Mouse (Mus musculus): Measurements from ENCODE around the gene Col4a1. TPM values are rescaled to one million over a fixed set of nuclear protein-coding genes. Genes with fewer than 3 reads are reported as not detected.
A peak's percentile ranks its signal among the peaks of the same experiment; 100 is the strongest.

The Col4a1 gene
- total RNA-seq, 2 experiments from 2014 or later, result 142 TPM

- no peak for DNase-seq
- intact Hi-C loops (cut with DNase I), result loop anchor here (5.0 kb wide), 2 partner anchors 62 to 142 kb away; partner anchors contain the start of genes Col4a1 and Col4a2
Measured at GRCm38 (mm10) chr8:11250149-11250548, 62.5 kb downstream of the Col4a1 start.

DNA sequence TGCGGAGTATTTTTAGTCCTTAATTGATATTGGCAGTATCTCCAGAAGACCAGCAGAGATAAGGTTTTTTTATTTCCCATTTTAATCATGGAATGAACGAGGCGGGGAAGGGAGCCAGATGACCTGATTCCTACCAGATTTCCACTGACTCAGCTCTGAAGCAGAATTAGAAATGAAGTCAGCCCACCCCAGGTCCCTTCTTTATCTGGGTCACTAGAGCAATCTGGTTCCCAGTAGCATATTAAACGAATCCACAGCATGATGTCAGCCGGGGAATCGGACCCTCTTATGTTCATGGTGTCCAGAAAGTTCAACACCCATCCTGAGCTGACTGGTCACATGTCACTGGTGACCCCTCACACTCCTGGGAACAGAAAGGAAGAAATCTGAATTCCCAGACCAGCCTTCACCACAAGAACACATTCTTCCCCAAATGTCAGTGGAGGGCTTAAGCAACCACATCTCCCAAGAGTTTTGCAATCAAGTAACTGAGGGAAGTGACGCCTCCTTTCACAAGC is 63.0 kb downstream of the Col4a1 start:
- no peak for DNase-seq
- intact Hi-C loops (cut with DNase I), result loop anchor here (5.0 kb wide), 3 partner anchors 63 to 233 kb away; partner anchors contain the start of genes Col4a1 and Col4a2

GRCm38 (mm10) chr8:11248712-11249111 is 63.9 kb downstream of the Col4a1 start:
- intact Hi-C loops (cut with DNase I), result loop anchor here (5.0 kb wide), 1 partner anchor 234 kb away; no protein-coding TSS in a partner anchor
- no peak for DNase-seq

GRCm38 (mm10) chr8:11241488-11241887 is 71.1 kb downstream of the Col4a1 start:
- no peak for DNase-seq
- intact Hi-C loops (cut with DNase I), result no loop called here

DNA sequence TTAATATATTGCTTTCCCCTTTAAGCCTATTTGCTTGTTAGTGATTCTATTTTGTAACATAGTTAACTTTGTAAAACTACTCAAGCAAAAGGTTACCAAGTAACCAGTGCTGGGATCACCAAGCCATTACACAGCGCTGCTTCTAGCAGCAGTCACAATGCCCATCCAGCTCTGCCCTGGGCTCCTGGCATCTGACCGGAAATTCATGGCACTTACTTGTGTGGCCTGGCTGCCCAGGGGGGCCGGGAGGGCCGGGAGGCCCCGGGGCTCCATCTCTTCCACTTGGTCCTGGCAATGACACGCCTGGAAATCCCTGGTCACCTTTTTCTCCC is 77.8 kb downstream of the Col4a1 start:
- DNase-seq, result no peak
- intact Hi-C loops (cut with DNase I), result no loop called here

- DNase-seq, result no peak
- intact Hi-C loops (cut with DNase I), result no loop called here
Measured at GRCm38 (mm10) chr8:11234151-11234878, 78.3 kb downstream of the Col4a1 start.

DNA sequence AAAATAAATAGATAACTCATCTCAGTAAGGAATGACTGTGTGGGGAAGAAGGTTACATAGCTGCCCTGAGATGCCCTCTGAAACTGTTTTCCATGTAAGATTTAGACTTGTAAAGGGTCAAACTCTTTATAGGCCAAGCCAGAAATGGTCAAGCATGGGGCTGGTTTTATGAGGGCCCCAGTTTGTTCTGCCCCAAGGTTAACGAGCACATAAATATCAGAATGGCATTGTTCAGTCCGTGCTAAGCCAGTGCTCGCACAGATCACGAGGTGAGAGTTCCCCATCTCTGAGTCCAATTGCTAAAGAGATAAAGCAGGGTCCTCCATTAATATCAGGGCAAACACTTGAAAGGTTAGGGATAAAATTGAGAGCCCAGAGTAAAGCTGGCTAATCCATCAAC is 79.6 kb downstream of the Col4a1 start:
- intact Hi-C loops (cut with DNase I), result no loop called here
- DNase-seq, result no peak

DNA sequence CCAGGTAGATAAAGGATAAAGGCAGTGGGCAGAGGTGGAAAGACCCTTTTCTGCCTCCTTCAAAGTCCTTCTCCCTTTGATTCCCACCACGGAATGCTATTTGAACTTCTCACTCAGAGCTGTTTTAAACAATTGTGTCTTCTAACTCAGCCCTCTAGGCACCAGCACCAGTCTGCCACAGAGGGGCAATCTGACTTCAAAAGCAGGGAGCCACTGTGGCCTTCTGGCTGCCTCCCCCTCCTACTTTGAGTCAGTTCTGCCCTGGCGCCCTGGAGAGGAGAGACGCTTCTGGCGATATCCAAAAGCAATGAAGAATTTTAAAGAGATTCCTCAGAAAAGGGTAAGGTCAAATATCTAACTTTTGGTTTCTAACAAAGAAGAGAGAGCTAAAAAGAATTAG is 82.3 kb downstream of the Col4a1 start:
- intact Hi-C loops (cut with DNase I), result no loop called here
- DNase-seq, result no peak

GRCm38 (mm10) chr8:11227421-11227820 is 85.2 kb downstream of the Col4a1 start:
- intact Hi-C loops (cut with DNase I), result no loop called here
- DNase-seq, result no peak

DNA sequence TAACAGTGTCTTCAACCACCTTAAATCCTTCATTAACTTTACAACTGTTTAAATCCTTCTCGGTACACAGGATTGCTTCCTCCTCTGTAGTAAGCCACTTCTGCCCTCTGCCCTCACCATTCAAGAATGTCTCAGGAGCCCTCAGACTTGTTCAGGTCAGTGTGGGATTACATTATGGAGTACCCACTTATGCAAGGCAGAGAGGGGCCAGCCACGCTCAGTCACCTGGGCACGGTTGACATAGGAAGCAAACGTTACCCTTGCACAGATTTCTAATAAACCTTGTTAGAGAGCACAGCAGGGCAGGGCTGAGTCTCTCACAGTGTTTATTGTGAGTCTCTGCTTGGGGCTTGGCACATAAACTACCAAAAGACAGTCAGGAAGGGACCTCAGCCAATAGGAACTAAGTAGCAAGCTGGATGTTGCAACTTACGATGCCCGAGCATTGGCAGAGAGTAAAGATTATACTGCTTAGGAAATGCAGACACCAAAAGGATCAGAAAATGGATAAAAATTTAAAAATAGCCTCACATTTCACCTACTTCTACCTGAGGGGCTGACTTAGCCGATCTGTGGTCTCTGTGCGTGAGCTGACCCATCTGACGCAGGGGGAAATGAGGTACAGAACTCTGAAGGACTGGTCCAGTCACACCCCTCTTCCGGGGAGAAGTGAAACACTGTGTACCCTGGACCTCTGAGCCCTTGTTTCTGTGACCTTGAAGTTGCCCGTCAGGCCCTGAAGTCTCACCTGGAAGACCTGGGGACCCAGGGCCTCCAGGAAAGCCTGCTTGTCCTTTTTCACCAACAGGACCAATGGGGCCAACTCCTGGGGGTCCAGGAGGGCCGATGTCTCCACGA is 86.8 kb downstream of the Col4a1 start:
- intact Hi-C loops (cut with DNase I), result no loop called here
- no peak for DNase-seq

DNA sequence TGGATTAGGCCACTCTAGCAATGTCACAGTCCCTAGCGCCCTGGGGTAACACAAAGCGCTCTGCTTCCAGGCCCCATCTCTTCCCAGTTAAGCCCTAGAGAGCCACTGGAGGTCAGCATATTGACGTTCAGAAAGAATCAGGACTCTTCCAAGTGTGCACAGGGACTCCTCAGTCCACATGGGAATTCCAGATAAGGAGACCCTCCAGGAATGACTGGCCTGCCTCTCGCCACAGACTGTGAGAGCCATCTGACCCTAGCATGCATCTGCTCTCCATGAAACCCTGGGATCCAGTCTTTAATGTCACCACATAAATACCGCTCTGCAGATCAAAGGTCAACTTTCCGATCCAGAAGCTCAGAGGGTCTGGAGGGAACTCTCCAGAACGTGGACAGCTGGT is 88.4 kb downstream of the Col4a1 start:
- no peak for DNase-seq
- intact Hi-C loops (cut with DNase I), result no loop called here

- no peak for DNase-seq
- intact Hi-C loops (cut with DNase I), result no loop called here
Measured at GRCm38 (mm10) chr8:11221353-11221752, 91.3 kb downstream of the Col4a1 start.

DNA sequence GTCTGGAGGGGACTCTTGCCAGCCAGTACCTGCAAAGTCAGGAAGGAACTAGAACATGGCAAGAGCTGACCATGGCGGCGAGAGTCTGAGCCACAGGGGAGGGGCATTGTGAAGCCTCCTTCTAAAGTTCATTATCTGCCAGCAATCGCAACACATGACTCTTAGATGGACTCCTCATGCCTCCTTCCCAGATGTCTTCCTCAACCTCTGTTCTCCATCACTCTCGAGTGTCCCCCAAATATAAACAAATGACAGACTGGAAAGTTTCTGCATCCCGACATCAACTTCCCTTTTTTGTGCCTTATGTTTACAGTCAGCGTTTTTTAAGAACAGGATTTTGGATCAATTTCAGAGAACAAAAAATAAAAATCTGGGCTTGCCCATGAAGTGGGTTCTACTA is 93.3 kb downstream of the Col4a1 start:
- DNase-seq, result no peak
- intact Hi-C loops (cut with DNase I), result no loop called here

DNA sequence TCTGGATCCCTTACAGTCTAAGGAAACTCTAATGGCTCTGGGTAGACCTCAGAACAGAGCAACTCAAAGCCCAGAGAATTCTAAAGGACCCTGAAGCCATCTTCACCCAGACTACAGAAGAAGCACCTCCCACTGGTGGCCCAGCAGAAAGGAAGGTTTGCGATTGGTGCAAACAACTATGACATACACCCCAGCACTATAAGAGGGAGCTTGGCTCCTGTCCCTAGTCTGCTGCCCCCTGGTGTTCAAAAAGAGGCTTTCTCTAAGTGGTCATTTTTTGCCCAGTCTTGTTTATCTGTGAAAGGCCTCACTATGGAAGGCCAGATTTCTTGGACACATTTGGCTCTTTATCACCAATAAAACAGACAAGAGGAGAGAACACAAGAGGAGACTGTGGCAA is 97.4 kb downstream of the Col4a1 start:
- peak; percentile 50 for DNase-seq

GRCm38 (mm10) chr8:11206509-11206908 is 106.1 kb downstream of the Col4a1 start:
- intact Hi-C loops (cut with DNase I), result no loop called here
- DNase-seq, result no peak

More for the DNA sequence above, 97.4 kb downstream of the Col4a1 start:
- intact Hi-C loops (cut with DNase I), result no loop called here

- no peak for DNase-seq
- intact Hi-C loops (cut with DNase I), result no loop called here
Measured at GRCm38 (mm10) chr8:11205532-11205931, 107.1 kb downstream of the Col4a1 start.

DNA sequence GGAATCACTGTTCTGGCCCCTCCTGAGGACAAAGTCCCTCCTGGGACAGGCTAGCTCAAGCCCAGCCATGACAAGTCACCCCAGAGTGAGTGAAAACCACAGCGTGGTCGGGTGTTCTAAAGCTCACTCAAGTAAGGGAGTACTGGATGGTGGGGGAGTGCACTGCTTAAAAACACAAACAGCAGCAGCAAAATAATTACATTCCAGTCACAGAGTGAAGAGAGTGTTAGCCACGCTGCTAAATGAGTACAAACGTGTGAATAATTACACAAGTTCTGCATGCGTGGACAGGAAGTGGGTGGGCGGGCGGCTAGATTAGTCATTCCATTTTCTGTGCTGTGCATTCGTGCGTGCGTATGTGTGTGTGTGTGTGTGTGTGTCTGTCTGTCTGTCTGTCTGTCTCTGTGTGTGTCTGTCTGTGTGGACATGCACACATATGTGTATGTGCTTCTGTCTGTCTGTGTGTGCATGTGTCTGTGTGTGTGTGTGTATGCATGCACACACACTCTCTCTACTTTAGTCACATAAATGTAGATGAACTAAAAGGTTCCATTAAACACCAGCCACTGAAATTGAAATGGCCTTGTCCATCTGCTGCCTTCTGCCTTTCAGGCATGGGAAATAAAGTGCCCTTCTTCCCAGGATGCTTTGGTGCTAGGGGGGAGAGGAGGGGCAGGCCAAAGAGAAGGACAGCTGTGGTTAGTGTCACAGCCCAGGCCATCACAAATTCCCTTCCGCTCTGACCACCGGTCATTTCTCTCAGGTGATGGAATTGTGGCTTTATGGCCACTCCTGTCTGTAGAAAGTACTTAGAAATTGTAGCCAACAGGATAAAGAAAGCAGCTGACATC is 109.1 kb downstream of the Col4a1 start:
- DNase-seq, result no peak
- intact Hi-C loops (cut with DNase I), result no loop called here

GRCm38 (mm10) chr8:11198650-11199049 is 114.0 kb downstream of the Col4a1 start:
- intact Hi-C loops (cut with DNase I), result no loop called here
- no peak for DNase-seq

DNA sequence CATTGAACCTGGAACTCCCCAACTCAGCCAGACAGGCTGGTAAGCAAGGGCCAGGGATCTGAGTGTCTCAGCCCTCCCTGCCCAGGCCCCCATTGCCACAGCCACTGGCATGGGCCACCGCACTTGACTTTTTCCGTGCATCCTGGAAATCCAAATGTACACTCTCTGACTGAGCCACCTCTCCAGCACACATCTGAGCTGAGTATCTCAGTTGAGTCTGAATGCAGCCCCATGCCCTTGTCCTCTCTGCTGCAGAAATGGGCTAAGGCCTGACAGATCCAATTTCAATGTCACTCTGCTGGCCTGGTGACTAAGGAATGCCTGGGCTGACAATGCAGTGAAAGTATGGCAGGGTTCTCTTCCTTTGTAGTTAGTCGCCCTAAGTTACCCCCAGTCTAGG is 114.6 kb downstream of the Col4a1 start:
- no peak for DNase-seq
- intact Hi-C loops (cut with DNase I), result no loop called here

- intact Hi-C loops (cut with DNase I), result no loop called here
Measured at GRCm38 (mm10) chr8:11197261-11197660, 115.4 kb downstream of the Col4a1 start.

More at GRCm38 (mm10) chr8:11197261-11197660, 115.4 kb downstream of the Col4a1 start:
- DNase-seq, result no peak
